Mouse (Mus musculus) small intestine, adult 2 months (tissue): ENCODE data around the gene Ube4a.

ENCODE experiments used
- CTCF ChIP-seq: fragments of 200-500 bp; IDR thresholded peaks from 2 replicates; pipeline ENCODE4 v1.5.1; 2012; ENCODE audit warnings: low read depth, mild to moderate bottlenecking, control low read depth, inconsistent platforms, low read length, moderate library complexity, mixed read lengths; ENCODE audit not compliant: insufficient replicate concordance, insufficient read length; ENCODE audit errors: extremely low read depth
- POLR2A ChIP-seq: fragments of 200-500 bp; IDR thresholded peaks from 2 replicates; pipeline ENCODE4 v1.6.1; 2012; ENCODE audit warnings: low read depth, mild to moderate bottlenecking, control low read depth, inconsistent platforms, low read length, moderate library complexity

- TF ChIP-seq CTCF: no peak
- TF ChIP-seq POLR2A: no peak
These were observed 1.4 kb upstream of the Ube4a start for GRCm38 (mm10) chr9:44966815-44967242.
